Mouse (Mus musculus) neural tube, embryonic 14.5 days (tissue): ENCODE results near the gene Psapl1. TPM values are rescaled to one million over a fixed set of nuclear protein-coding genes. Genes with fewer than 3 reads are reported as not detected.

Source experiments
- ATAC-seq: fragments of 200-750 bp; cut with Nextera tagmentation; 2 replicates; pipeline ENCODE4 v1.8.0; 2017; ENCODE audit warnings: low read depth, mild to moderate bottlenecking, moderate TSS enrichment, moderate library complexity
- H3K27ac ChIP-seq: fragments of 300-500 bp; sonication (generic); 2 replicates; pipeline ENCODE4 v1.5.1; 2014; ENCODE audit warnings: low read depth, mild to moderate bottlenecking, control low read depth, low read length, moderate library complexity, mixed read lengths
- H3K27me3 ChIP-seq: fragments of 300-500 bp; sonication (generic); 2 replicates; pipeline ENCODE4 v1.6.1; 2014; ENCODE audit warnings: low read length; ENCODE audit not compliant: control insufficient read depth, insufficient read depth
- H3K36me3 ChIP-seq: fragments of 300-500 bp; sonication (generic); 2 replicates; pipeline ENCODE4 v1.6.1; 2014; ENCODE audit warnings: low read length, mixed read lengths; ENCODE audit not compliant: control insufficient read depth, insufficient read depth
- H3K4me1 ChIP-seq: fragments of 300-500 bp; sonication (generic); 2 replicates; pipeline ENCODE4 v1.6.1; 2014; ENCODE audit warnings: low read length; ENCODE audit not compliant: control insufficient read depth, insufficient read depth
- H3K4me2 ChIP-seq: fragments of 300-500 bp; sonication (generic); 2 replicates; pipeline ENCODE4 v1.6.1; 2014; ENCODE audit warnings: mild to moderate bottlenecking, low read depth, low read length, control low read depth
- H3K4me3 ChIP-seq: fragments of 300-500 bp; sonication (generic); 2 replicates; pipeline ENCODE4 v1.5.1; 2014; ENCODE audit warnings: low read depth, low read length, control low read depth, mixed read lengths
- H3K9ac ChIP-seq: fragments of 300-500 bp; sonication (generic); replicated peaks from 2 replicates; pipeline ENCODE4 v1.6.1; 2014; ENCODE audit warnings: low read depth, mild to moderate bottlenecking, control low read depth, low read length, mixed read lengths
- H3K9me3 ChIP-seq: fragments of 300-500 bp; sonication (generic); 2 replicates; pipeline ENCODE4 v1.6.1; 2016; ENCODE audit warnings: low read length; ENCODE audit not compliant: control insufficient read depth
- WGBS: fragments of 180-500 bp; shearing (Covaris S2); extraction: QIAGEN DNeasy Blood & Tissue Kit; methylation state at CpG from one replicate; pipeline ENCODE4 v1.1.7; 2014; 5-methylcytosine and 5-hydroxymethylcytosine counted together
- polyA plus RNA-seq: library from polyadenylated mRNA; unstranded; fragments of >200 nt; fragmentation: Nextera tagmentation; extraction: Ambion mirVana; gene quantifications from 2 replicates; pipeline ENCODE4 v1.2.1, GENCODE M21; 2014

Psapl1 gene
- polyA plus RNA-seq, 1 experiment from 2014 or later, result not detected

- 60% methylated on average over 4 of the region's 4 CpGs for WGBS
- Histone ChIP-seq H3K27me3 (no peaks in the 10 kb centered on the region), H3K4me3 (no peak overlapping the region), H3K36me3 (no peaks in the 10 kb centered on the region), H3K9me3 (no peaks in the 10 kb centered on the region), H3K27ac (no peak overlapping the region), H3K4me2 (no peak overlapping the region), H3K4me1 (peaks cover 8% of the 10 kb centered on the region), H3K9ac (no peak overlapping the region)
- ATAC-seq, result no peak
These were observed 9.2 kb upstream of the Psapl1 start for GRCm38 (mm10) chr5:36194631-36195030.

DNA sequence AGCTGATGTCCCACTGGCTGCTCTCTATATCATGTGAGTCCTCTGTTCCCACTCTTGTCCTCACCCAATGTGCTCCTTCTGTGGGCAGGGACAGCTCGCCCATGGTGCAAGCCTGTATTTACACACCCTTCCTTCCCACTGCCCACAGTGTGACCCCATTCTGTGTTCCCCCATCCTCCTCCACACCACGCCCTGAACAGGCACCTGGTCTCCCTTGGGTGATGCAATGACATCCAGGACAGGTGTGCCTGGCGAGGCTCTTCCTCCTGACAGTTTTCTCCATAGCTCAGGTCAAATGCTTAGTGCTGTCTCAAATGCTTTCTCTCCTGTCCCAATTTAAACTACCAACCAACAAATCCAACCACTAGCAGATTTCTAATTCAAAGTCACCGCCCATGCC, 8.4 kb upstream of the Psapl1 start:
- H3K4me2 ChIP-seq, result no peak overlapping the region
- H3K4me1 ChIP-seq, result peaks cover 8% of the 10 kb centered on the region
- H3K36me3 ChIP-seq, result no peaks in the 10 kb centered on the region
- no peak overlapping the region for H3K4me3 ChIP-seq
- H3K27me3 ChIP-seq, result no peaks in the 10 kb centered on the region
- 90% methylated on average over 4 of the region's 4 CpGs for WGBS
- no peaks in the 10 kb centered on the region for H3K9me3 ChIP-seq
- H3K9ac ChIP-seq, result no peak overlapping the region
- no peak overlapping the region for H3K27ac ChIP-seq
- ATAC-seq, result no peak

DNA sequence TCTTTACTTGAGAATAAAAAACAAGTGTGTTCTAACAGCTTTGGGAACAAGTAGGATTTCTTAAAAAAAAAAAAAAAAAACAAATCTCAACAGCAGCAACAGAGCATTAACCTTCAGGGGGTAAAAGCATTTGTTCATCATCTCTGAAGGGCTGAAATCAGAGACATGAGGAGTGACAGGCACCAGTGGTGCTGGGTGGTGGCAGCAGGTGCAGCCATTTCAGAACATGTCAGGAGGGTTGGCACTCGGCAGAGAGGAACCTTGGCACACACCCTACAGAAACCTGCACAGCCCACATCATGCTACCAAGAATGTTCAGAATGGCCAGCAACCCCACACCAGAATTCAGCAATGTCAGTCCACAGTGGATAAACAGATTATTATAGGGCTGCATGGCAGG, 4.3 kb upstream of the Psapl1 start:
- Histone ChIP-seq H3K9ac (no peak overlapping the region), H3K4me2 (no peak overlapping the region), H3K4me3 (no peak overlapping the region), H3K36me3 (no peaks in the 10 kb centered on the region), H3K4me1 (peaks cover 8% of the 10 kb centered on the region), H3K27ac (no peak overlapping the region), H3K27me3 (no peaks in the 10 kb centered on the region), H3K9me3 (no peaks in the 10 kb centered on the region)
- 55% methylated on average over 1 of the region's 1 CpGs for WGBS
- no peak for ATAC-seq

- Histone ChIP-seq H3K4me2 (no peak overlapping the region), H3K27me3 (no peaks in the 10 kb centered on the region), H3K4me1 (no peaks in the 10 kb centered on the region), H3K4me3 (no peak overlapping the region), H3K9me3 (no peaks in the 10 kb centered on the region), H3K9ac (no peak overlapping the region), H3K27ac (no peak overlapping the region), H3K36me3 (no peaks in the 10 kb centered on the region)
- 81% methylated on average over 5 of the region's 5 CpGs for WGBS
- ATAC-seq, result no peak
These were observed 1.0 kb upstream of the Psapl1 start for GRCm38 (mm10) chr5:36202781-36203180.

DNA sequence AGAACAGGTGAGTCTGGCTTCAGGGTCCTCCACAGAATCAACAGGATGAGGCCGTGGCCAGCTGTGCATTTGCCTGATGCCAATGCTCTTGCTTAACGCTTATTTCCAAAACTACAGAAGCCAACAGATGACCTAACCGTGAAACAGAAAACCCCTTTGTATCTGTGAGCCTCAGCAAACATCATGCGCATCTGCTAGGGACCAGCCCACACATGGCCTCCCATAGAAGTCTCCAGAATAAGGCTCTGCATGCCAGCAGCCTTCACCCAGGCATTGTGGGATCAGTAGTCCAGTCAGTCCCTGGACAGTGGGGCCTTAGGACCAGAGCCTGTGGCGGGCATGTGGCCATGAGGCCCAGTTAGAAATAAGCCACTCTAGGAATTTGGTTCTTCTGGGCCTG, 400 bp upstream of the Psapl1 start:
- no peak overlapping the region for H3K27ac ChIP-seq
- H3K9me3 ChIP-seq, result no peaks in the 10 kb centered on the region
- WGBS, result 87% methylated on average over 5 of the region's 5 CpGs
- H3K4me3 ChIP-seq, result no peak overlapping the region
- no peaks in the 10 kb centered on the region for H3K36me3 ChIP-seq
- no peak overlapping the region for H3K9ac ChIP-seq
- H3K4me1 ChIP-seq, result no peaks in the 10 kb centered on the region
- ATAC-seq, result no peak
- H3K27me3 ChIP-seq, result no peaks in the 10 kb centered on the region
- no peak overlapping the region for H3K4me2 ChIP-seq

- H3K27ac ChIP-seq, result no peak overlapping the region
- H3K4me2 ChIP-seq, result no peak overlapping the region
- H3K9me3 ChIP-seq, result no peaks in the 10 kb centered on the region
- no peaks in the 10 kb centered on the region for H3K27me3 ChIP-seq
- no peak overlapping the region for H3K9ac ChIP-seq
- WGBS, result 87% methylated on average over 11 of the region's 11 CpGs
- no peaks in the 10 kb centered on the region for H3K36me3 ChIP-seq
- ATAC-seq, result no peak
- no peaks in the 10 kb centered on the region for H3K4me1 ChIP-seq
- no peak overlapping the region for H3K4me3 ChIP-seq
These were observed 1.6 kb downstream of the Psapl1 start for GRCm38 (mm10) chr5:36205397-36205796.

DNA sequence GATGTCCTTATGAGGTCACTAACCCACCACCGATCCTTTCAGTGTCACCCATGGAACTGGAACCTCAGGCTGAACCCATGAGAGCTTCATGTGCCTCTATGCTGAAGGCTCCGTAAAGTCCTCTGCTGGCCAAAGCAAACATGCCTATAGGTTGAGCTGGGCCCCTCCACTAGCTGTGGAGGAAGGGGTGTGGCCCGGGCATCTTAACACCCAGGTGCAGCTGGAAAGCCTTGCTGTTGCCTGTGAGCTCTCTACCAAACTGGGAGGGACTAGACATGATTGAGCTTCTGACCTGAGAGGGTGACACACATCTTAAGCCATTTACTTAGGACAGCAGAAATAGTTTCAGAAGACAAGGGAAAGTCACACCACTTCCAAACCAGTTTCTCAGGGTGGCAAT, 5.0 kb downstream of the Psapl1 start:
- H3K27ac ChIP-seq, result no peak overlapping the region
- 91% methylated on average over 3 of the region's 3 CpGs for WGBS
- no peak for ATAC-seq

DNA sequence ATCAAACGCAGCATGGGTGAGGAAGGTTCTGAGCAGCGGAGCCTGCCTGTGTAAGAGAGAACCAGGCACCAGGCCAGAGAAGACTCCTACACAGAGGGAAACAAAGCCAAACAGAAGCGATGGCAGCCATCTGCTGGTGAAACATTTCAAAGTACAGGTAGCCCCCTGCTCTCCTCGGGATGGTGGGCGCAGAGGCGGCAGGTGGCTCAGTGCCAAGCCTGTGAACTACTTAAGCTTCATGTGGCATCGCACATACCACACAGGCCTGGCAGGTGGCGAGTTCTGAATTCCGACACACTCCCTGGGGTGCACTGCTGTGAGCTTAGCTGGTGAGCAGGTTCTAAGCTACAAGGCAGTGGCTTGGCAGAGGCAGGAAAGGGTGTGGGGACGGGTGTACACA, 9.5 kb downstream of the Psapl1 start:
- H3K27ac ChIP-seq, result no peak overlapping the region
- H3K27me3 ChIP-seq, result no peaks in the 10 kb centered on the region
- no peak overlapping the region for H3K4me2 ChIP-seq
- no peak; the same call in 1 of the 2 replicates for ATAC-seq
- no peak overlapping the region for H3K4me3 ChIP-seq
- H3K9me3 ChIP-seq, result 0 out of 2 replicates have a peak, but pooled peaks cover 3% of the 10 kb centered on the region
- WGBS, result 77% methylated on average over 10 of the region's 10 CpGs
- H3K4me1 ChIP-seq, result no peaks in the 10 kb centered on the region
- H3K36me3 ChIP-seq, result no peaks in the 10 kb centered on the region
- H3K9ac ChIP-seq, result no peak overlapping the region

More for the DNA sequence above, 5.0 kb downstream of the Psapl1 start:
- Histone ChIP-seq H3K9ac (no peak overlapping the region), H3K4me2 (no peak overlapping the region), H3K4me1 (no peaks in the 10 kb centered on the region), H3K4me3 (no peak overlapping the region), H3K27me3 (no peaks in the 10 kb centered on the region), H3K36me3 (no peaks in the 10 kb centered on the region), H3K9me3 (no peaks in the 10 kb centered on the region)

DNA sequence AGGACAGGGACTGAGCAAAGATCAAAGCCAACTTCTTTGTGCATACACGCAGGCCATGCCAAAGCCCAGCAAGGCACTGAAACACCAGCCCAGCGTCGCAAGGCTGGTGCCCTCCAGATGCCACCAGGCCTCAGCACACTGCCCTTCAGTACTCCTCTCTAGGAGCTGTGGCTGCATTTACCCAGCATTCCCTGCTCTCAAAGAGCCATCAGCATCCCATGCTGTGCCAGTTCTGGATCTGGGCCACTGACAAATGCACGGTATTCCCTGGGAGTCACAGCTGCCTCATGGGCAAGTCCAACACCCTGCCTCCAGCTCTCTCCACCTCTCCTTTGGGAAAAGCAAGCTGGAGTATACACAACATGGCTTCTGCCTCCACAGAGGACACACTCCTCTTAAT, 16.3 kb downstream of the Psapl1 start:
- 61% methylated on average over 4 of the region's 4 CpGs for WGBS
- H3K27me3 ChIP-seq, result no peaks in the 10 kb centered on the region
- no peak for ATAC-seq
- no peaks in the 10 kb centered on the region for H3K9me3 ChIP-seq
- H3K4me2 ChIP-seq, result no peak overlapping the region
- no peak overlapping the region for H3K27ac ChIP-seq
- H3K4me3 ChIP-seq, result no peak overlapping the region
- H3K4me1 ChIP-seq, result peaks cover 3% of the 10 kb centered on the region; the same call in 1 of the 2 replicates
- no peak overlapping the region for H3K9ac ChIP-seq
- no peaks in the 10 kb centered on the region for H3K36me3 ChIP-seq

GRCm38 (mm10) chr5:36220626-36221025, 16.8 kb downstream of the Psapl1 start:
- H3K36me3 ChIP-seq, result no peaks in the 10 kb centered on the region
- H3K9ac ChIP-seq, result no peak overlapping the region
- H3K4me1 ChIP-seq, result peaks cover 7% of the 10 kb centered on the region
- H3K27ac ChIP-seq, result no peak overlapping the region
- no peak for ATAC-seq
- H3K9me3 ChIP-seq, result no peaks in the 10 kb centered on the region
- no peak overlapping the region for H3K4me3 ChIP-seq
- no peak overlapping the region for H3K4me2 ChIP-seq
- no peaks in the 10 kb centered on the region for H3K27me3 ChIP-seq
- 46% methylated on average over 6 of the region's 6 CpGs for WGBS
